1 mouse cellular context compared by ENCODE assay signal in the genomic region with DNA sequence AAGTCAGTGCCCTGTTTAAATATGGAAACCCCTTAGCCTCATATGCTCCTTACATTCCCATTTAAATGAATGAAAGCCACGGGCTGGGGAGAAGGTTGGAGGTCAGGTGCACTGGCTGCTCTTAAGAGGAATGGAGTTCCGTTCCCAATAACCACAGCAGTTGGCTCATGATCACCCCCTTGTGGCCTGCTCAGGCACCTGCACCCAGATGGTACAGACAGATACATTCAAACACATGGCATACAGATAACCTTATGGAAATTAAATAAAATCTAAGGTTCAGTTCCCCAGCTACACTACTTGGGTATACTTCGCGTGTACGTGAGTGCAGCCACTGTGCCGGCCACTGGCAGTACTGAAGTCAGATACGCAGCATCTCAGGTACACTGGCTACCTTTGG.
A peak's percentile ranks its signal among the peaks of the same experiment; 100 is the strongest.
TF ChIP-seq lines count a peak whose summit lies in the region.

No protein-coding gene starts in this region.

TF ChIP-seq in MEL, 35 proteins besides CTCF, POLR2A, EP300 and RAD21 (continued from another document):
- TF ChIP-seq ZKSCAN1 (IDR thresholded peaks at IDR 0.05; ENCODE audit: low read depth, low read length) (peak; percentile 29; the same call in 1 of the 2 replicates), ZNF384 (IDR thresholded peaks at IDR 0.05; ENCODE audit: low read depth, low read length) (peak; percentile 51; the same call in 1 of the 2 replicates)
